Mouse (Mus musculus) C2C12 (cell line): ENCODE data around the gene Acp6. TPM values are rescaled to one million over a fixed set of nuclear protein-coding genes. Genes with fewer than 3 reads are reported as not detected.

Experiments
- H3K27me3 ChIP-seq: one replicate; pipeline ENCODE4 v1.6.1; 2011; ENCODE audit not compliant: control insufficient read depth, insufficient read depth, insufficient read length
- H3K36me3 ChIP-seq: one replicate; pipeline ENCODE4 v1.6.1; 2011; ENCODE audit not compliant: control insufficient read depth, insufficient read depth
- H3K4me3 ChIP-seq: one replicate; pipeline ENCODE4 v1.5.1; 2011; ENCODE audit warnings: mild to moderate bottlenecking, control low read depth; ENCODE audit not compliant: poor library complexity, insufficient read depth, severe bottlenecking
- H3K79me2 ChIP-seq: one replicate; pipeline ENCODE4 v1.6.1; 2011; ENCODE audit not compliant: control insufficient read depth, insufficient read depth
- H3K79me3 ChIP-seq: one replicate; pipeline ENCODE4 v1.6.1; 2011; ENCODE audit warnings: low read depth, control low read depth
- H3ac ChIP-seq: one replicate; pipeline ENCODE3; 2011; ENCODE audit warnings: low read depth; ENCODE audit not compliant: control insufficient read depth, insufficient read length
- CEBPB ChIP-seq: IDR thresholded peaks from one replicate; pipeline ENCODE4 v1.6.1; 2011; ENCODE audit warnings: low read depth, mild to moderate bottlenecking, control low read depth, moderate library complexity
- CTCF ChIP-seq: IDR thresholded peaks from one replicate; pipeline ENCODE4 v1.5.1; 2011; ENCODE audit not compliant: control insufficient read depth, insufficient read depth, insufficient read length
- FOSL1 ChIP-seq: IDR thresholded peaks from one replicate; pipeline ENCODE4 v1.8.0; 2011; ENCODE audit warnings: mild to moderate bottlenecking, low read length; ENCODE audit not compliant: poor library complexity, insufficient read depth, severe bottlenecking
- MAX ChIP-seq: IDR thresholded peaks from one replicate; pipeline ENCODE4 v1.6.1; 2011; ENCODE audit warnings: mild to moderate bottlenecking, control low read depth
- MYOD1 ChIP-seq: IDR thresholded peaks from one replicate; pipeline ENCODE4 v1.6.1; 2011; ENCODE audit warnings: low read depth; ENCODE audit not compliant: control insufficient read depth, insufficient read length
- MYOG ChIP-seq: IDR thresholded peaks from one replicate; pipeline ENCODE4 v1.6.1; 2011; ENCODE audit not compliant: control insufficient read depth, insufficient read length; ENCODE audit errors: extremely low read depth
- USF1 ChIP-seq: IDR thresholded peaks from one replicate; pipeline ENCODE4 v1.6.1; 2011; ENCODE audit warnings: low read depth, mild to moderate bottlenecking, control low read depth, moderate library complexity
- polyA plus RNA-seq: library from polyadenylated mRNA; unstranded; fragments of >200 nt; fragmentation: generic; extraction: Trizol; gene quantifications from one replicate; pipeline ENCODE4 v1.2.1, GENCODE M21; 2012; ENCODE audit warnings: missing spikeins

The Acp6 gene
- polyA plus RNA-seq, 1 experiment, result 16.5 TPM

GRCm38 (mm10) chr3:97151092-97151491, 7.5 kb upstream of the Acp6 start:
- no peaks in the 10 kb centered on the region for H3K79me3 ChIP-seq
- no peaks in the 10 kb centered on the region for H3K36me3 ChIP-seq
- H3K27me3 ChIP-seq, result no peaks in the 10 kb centered on the region
- no peak for TF ChIP-seq CTCF
- no peak for TF ChIP-seq CEBPB
- TF ChIP-seq FOSL1, result no peak
- no peak for TF ChIP-seq USF1
- no peak for TF ChIP-seq MAX
- TF ChIP-seq MYOD1, result no peak
- TF ChIP-seq MYOG, result no peak
- H3K79me2 ChIP-seq, result no peaks in the 10 kb centered on the region
- H3ac ChIP-seq, result no peak overlapping the region
- H3K4me3 ChIP-seq, result no peak overlapping the region

GRCm38 (mm10) chr3:97156431-97156830, 2.1 kb upstream of the Acp6 start:
- Histone ChIP-seq H3K79me2 (no peaks in the 10 kb centered on the region), H3K36me3 (no peaks in the 10 kb centered on the region), H3K4me3 (no peak overlapping the region), H3K79me3 (no peaks in the 10 kb centered on the region), H3ac (no peak overlapping the region), H3K27me3 (no peaks in the 10 kb centered on the region)
- TF ChIP-seq CTCF (no peak), CEBPB (no peak), USF1 (no peak), MAX (no peak), MYOD1 (no peak), FOSL1 (no peak), MYOG (no peak)

- TF ChIP-seq CTCF (no peak), CEBPB (no peak), FOSL1 (no peak), MYOG (no peak), USF1 (no peak), MAX (no peak), MYOD1 (no peak)
Observed at GRCm38 (mm10) chr3:97157308-97157707, 1.3 kb upstream of the Acp6 start.

GRCm38 (mm10) chr3:97157958-97158599, 498 bp upstream of the Acp6 start:
- Histone ChIP-seq H3K79me2 (no peaks in the 10 kb centered on the region), H3K27me3 (no peaks in the 10 kb centered on the region)
- TF ChIP-seq FOSL1 (no peak), CEBPB (no peak), MAX (no peak), USF1 (no peak), CTCF (no peak), MYOD1 (no peak), MYOG (no peak)

More at GRCm38 (mm10) chr3:97157308-97157707, 1.3 kb upstream of the Acp6 start:
- Histone ChIP-seq H3K79me3 (no peaks in the 10 kb centered on the region), H3K27me3 (no peaks in the 10 kb centered on the region), H3ac (no peak overlapping the region), H3K79me2 (no peaks in the 10 kb centered on the region), H3K36me3 (no peaks in the 10 kb centered on the region), H3K4me3 (no peak overlapping the region)

GRCm38 (mm10) chr3:97159509-97159850, 903 bp downstream of the Acp6 start:
- Histone ChIP-seq H3K4me3 (peak overlapping the region; percentile 48), H3K79me2 (no peaks in the 10 kb centered on the region), H3K27me3 (no peaks in the 10 kb centered on the region), H3ac (peak overlapping the region; percentile 61), H3K36me3 (no peaks in the 10 kb centered on the region), H3K79me3 (no peaks in the 10 kb centered on the region)
- TF ChIP-seq MYOG, result no peak
- TF ChIP-seq CTCF, result no peak
- no peak for TF ChIP-seq CEBPB
- TF ChIP-seq MAX, result no peak
- TF ChIP-seq USF1, result no peak
- TF ChIP-seq MYOD1, result no peak
- no peak for TF ChIP-seq FOSL1

More at GRCm38 (mm10) chr3:97157958-97158599, 498 bp upstream of the Acp6 start:
- Histone ChIP-seq H3K4me3 (peak overlapping the region; percentile 32), H3K36me3 (no peaks in the 10 kb centered on the region), H3K79me3 (no peaks in the 10 kb centered on the region), H3ac (no peak overlapping the region)

- Histone ChIP-seq H3K79me3 (no peaks in the 10 kb centered on the region), H3K4me3 (no peak overlapping the region), H3K79me2 (no peaks in the 10 kb centered on the region), H3K27me3 (no peaks in the 10 kb centered on the region), H3K36me3 (no peaks in the 10 kb centered on the region), H3ac (no peak overlapping the region)
- TF ChIP-seq FOSL1, result no peak
- TF ChIP-seq MAX, result no peak
- no peak for TF ChIP-seq USF1
Observed at GRCm38 (mm10) chr3:97159986-97160385, 1.4 kb downstream of the Acp6 start.
